Mouse (Mus musculus) kidney, postnatal 25 days (tissue): ENCODE data around the gene Dbnl.
A peak's percentile ranks its signal among the peaks of the same experiment; 100 is the strongest.

ENCODE experiments used
- DNase-seq, 2 experiments: peaks; one replicate each; pipeline ENCODE4 v3.0.0; 2021; ENCODE audit warnings: mixed read lengths in 2 of 2

The Dbnl gene

DNA sequence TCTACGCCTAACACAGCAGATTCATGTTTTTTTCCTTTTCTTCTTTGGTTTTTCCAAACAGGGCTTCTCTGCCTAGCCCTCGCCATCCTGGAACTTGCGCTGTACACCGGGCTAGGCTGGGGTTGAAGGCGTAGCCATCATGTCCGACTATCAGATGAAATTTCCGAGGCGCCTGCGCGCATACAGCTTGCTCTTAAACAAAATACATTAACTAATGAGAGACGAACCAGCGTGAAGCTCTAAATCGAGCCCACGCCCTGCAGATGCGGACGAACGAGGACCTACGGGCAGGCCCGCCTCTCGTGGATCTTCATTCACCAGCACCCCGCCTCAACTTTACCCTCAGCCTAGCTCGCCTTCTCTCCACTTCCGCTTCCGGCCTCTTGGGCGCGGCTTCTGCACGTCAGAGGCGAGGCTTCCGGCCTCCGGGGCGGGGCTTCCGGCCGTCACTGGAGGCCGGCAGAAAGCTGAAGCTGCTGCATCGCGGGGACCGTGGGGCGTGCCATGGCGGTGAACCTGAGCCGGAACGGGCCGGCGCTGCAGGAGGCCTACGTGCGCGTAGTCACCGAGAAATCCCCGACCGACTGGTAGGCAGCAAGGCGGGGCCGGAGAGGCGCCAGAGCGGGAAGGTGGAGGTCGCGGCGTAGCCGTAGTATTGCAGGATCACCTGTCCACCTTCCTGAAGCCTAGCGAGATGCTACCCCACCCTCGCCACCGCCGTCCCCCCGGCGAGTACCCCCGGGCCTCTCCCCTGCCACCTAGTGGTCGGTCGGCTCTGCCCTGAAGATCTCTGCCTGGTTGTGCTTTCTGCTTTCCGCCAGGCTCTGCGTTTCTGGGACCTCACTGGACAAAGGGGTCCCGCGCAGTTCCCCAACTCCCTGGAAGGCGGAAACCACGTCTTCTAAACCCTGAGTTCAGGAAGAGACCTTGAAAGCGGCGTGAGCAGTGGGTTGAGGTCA, at the start of gene Dbnl:
TSS of gene Dbnl (plus strand) at position 433 of the 959 bp plus-strand sequence.
- DNase-seq = peak; percentile 97 to 98

DNA sequence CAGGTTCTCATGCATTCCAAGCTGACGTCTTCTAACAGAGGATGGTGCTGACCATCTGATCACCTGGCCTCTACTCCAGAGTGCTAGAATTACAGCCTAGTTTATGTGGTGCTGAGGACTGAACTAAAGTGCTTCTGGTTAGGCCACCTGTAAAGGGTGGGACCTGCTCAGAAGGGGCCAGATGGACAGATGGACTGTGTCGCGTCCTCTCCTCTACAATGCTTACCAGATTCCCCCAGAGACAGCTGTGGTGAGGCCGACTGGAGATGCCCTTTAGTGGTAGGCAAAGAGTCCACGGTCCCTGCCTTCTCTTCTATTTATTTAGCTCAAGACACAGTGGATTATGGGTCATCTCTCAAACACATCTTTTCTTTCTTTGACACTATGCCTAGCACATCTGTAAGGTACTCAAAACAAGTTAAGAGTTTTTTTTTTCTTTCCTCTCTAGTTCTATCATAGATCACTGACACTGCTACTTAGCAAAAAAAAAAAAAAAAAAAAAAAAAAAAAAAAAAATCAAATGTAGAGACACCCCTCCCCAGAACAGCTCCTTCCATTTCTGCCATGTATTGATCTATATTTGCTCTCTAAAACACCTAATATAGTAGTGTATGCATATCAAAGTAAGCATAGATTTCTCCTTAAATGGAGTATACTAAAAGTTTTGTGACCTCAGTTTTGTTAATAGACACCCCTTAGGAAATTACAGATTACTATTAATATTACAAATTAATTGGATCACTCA, 49.2 kb upstream of the Dbnl start:
- DNase-seq = no peak

DNA sequence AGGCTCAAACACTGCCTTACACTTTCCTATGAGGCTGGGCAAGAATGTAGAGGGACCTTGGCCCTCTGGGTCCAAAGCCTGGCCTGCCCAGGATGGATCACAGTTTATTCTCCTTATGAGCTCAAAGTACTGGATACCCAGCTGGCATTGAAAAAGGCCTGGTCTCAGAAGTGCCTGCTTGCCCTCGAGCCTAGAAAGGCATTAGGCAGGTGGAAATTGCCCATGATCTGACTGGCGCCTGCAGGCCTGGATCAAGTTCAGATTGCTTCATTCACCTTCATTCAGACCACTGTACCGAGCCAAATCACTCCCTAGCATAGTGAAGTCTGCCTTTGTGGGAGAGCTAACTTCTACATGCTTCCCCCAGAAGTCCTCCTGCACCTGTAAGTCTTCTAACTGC, 48.4 kb upstream of the Dbnl start:
- DNase-seq = peak; percentile 60 to 87

DNA sequence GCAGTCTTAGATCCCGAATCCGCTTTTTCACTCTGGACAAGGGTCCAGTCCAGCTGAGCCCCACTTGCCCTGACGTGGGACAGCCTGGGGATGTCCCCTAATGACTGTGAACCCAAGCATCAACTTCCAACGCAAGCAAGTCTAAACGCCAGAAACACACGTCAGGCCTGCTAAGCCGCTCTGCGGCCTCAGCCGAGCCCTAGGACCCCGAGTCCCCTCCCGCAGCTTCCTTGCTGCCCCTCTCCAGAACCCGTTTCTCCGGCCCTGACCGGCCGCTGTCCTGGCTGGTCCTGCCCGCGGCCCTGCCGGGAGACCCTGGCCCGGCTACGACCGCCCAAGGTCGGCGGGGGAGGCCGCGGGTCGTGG, 47.7 kb upstream of the Dbnl start:
- DNase-seq = no peak

DNA sequence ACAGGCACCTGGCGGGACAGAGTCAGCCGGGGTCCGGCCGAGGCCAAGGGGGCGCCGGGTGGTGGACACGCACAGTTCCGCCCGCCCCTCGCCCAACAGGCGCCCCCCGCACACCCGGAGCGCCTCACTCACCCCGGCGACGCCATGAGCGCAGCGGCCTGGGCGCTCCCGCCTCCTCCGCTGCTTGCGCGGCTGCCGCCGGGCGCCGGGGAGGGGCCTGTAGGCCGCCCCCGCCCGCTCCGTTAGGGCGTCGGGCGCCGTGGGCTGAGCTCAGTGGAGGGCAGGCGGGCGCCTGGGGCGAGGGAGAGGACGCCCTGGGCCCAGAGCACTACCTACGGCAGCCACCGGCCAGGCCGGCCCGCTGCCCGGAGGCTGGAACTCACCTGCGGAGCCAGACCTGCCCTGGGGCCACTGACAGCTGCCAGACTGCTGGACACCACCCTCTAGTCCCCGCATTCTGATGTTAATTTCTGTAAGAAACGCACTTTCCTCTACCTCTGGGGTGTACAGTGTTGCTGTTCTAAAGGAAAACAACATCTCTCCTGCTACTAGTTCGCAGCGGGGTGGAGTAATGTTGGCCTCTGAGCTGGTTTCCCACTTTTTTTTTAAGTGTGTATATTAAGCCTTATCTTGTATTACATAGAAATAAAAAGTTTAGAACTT, 47.2 kb upstream of the Dbnl start:
- peak; percentile 82 to 93 for DNase-seq

DNA sequence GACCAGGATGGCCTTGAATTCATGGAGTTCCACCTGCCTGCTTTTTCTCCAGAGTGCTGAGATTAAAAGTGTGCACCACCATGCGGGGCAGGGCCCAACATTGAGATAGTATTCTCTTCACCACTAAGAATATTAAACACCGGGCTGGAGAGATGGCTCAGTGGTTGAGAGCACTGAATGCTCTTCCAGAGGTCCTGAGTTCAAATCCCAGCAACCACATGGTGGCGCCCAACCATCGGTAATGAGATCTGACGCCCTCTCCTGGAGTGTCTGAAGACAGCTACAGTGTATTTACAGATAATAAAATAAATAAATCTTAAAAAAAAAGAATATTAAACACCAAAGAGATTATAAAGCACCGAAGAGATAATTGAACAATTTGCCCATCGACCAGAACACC, 46.2 kb upstream of the Dbnl start:
- DNase-seq = peak in 1 of 2 experiments; percentile 48

DNA sequence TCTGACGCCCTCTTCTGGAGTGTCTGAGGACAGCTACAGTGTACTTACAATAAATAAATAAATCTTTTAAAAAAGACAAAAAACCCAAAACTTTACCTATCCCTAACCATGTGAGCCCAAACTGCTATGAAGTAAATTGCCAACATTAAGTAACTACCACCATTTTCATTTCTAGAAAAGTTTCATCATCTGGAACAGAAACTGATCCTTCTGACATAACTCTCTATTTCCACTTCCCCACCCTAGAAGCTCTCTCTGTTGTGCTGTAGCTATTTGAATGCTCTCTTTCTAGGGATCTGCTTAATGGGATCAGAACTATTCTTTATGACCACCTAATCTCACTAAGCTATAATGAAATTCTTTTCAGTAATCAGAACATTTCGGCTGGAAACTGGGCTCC, 43.3 kb upstream of the Dbnl start:
- DNase-seq = no peak

DNA sequence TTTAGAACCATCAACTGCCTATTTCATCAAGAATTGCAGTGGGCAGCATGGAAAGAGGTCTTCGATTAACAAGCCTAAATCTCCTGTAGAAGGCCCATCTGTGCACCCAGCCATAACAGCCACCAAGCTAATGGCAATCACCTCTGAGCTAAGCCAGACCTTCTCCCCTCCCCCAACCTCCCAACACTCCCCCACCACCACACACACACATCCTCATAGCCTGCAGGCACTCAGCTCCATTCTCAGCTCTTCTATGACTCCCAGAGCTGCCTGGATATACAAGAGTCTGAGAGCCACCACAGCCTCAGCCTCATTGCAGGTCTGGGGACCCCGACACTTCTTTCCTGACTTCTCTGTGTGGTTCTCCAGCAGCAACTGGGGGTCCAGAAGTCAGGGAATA, 34.5 kb upstream of the Dbnl start:
- no peak for DNase-seq

DNA sequence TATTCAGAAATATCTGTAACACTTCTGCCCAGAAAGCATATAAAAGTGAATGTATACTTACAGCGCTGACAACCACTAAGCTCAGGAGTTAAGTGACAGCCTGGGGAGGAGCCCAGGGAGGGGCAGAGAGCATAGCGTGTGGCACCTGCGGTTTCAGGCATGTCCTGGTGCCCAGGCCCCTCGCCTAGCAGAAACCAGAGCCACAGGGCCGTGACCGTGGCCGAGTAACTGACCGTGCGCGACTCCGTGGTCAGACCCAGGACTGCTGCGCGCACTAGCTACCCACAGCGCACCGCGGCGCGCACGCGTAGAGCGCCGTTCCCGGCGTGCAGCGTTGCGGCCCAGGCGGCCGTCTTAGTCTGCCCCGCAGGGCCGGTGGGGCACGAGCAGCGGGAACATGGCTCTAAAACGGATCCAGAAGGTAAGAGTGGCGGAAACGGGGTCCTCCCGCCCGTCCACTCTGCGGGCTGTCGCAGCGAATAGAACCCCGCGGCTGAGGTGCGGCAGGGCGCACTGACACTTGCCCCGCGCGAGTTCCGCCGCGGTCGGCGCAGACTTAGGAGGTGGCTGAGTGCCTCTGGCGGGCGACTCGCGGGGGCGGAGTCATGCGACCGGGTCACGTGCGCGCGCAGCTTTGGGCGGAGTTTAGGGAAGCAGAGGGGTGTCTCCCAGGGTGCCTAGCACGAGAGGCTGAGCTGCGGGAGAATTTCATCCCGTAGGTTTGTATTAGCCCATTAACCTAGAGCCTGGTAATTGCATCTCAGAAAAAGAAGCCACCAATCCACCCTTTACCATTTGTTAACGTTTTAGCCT, 26.3 kb upstream of the Dbnl start, which contains the start of gene Urgcp:
TSS of gene Urgcp (minus strand) at position 557 of the 813 bp plus-strand sequence.
- DNase-seq = peak; percentile 95 to 96

DNA sequence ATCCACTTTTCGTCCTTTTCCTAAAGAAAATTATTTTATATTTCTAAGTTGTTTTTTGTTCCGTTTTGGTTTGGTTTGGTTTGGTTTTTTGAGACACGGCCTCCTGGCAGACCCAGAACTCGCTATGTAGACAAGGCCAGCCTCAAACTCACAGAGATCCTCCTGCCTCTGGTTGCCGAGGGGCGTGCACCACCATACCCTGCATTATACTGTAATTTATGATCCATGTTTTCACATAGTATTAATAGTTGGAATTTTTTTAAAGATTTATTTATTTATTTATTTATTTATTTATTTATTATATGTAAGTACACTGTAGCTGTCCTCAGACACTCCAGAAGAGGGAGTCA, 25.7 kb upstream of the Dbnl start:
- no peak for DNase-seq

DNA sequence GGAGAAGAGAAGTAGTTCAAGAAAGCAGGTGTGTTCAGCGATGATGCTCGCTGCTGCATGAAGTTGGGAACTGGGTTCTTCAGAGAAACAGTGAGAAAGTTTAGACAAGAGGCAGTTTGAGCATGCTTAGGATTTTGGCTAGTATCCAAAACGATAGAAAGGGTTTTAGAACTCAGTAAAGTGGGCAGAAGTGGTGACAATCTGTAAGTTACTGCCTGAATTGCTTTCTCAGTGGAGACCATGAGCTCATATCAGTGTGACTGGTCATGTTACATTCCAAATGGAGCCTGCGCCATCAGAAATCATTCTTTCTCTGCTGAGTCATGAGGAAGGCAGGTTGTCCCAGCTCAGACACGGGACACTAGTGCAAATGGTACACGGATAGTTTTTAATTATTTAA, 22.3 kb upstream of the Dbnl start:
- DNase-seq = no peak

DNA sequence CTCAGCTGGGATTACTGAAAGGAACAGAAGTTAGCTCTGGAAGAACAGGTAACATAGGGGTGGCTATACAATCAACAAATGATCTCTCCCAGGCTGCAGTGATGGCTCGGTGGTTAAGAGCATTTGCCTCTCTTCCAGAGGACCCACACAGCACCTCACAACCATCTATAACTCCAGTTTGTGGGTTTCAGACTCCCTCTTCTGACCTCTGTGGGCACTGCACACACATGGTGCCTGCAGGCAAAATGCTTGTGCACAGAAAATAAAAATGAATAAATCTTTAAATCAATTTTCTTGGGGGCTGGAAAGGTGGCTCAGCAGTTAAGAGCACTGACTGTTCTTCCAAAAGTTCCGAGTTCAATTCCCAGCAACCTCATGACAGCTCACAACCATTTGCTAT, 9.8 kb upstream of the Dbnl start:
- DNase-seq = no peak

DNA sequence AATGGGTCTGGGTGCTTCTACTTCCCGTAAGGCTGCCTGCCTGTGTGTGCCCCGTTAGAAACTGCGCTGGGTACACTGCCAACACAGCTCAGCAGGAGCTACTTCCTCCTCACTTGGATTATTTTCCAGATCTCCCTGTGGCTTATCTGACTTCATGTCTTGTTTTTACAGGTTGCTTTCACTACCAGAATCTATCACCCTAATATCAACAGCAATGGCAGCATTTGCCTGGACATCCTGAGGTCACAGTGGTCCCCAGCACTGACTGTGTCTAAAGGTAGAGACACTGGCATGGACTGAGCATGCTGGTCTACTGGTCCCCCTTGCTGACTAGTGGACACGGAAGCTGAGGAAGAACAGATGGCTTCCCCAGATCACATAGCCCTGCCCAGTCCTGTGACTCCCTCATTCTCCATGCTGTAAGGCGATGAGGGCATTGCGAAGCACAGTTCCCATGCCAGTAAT, 8.2 kb upstream of the Dbnl start:
- DNase-seq = no peak

DNA sequence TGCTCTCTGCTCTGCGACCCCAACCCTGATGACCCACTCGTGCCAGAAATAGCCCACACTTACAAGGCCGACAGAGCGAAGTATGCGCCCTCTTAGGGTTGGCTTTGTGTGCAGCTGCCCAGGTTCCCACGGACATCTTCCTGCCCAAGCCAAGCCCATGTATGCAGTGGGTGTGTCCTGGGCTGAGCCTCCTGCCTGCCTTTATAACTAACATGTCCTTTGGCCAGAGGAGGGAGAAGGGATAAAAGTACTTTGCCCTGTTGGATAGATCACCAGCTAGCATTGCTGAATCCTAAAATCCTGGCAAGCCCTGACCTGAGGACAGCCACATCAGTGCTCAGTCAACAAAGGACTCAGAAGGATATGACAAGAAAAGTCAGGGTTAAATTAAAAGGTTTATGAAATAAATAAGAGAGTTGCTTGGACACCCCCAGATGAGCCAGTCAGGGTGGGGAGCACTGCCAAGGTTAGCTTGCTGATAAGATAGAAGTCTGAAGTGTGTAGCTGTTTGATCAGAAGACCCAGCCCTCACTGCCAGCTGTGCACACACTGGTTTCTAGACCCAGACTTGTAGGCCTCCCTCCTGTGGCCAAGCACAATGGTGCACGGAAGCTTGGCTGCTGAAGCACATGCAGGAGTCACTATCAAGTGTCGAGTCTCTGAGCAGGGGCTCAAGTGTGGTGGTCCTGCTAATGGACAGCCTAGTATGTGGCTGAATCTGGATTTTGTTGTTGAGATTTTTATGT, 5.9 kb upstream of the Dbnl start:
- peak in 1 of 2 experiments; percentile 44 for DNase-seq

DNA sequence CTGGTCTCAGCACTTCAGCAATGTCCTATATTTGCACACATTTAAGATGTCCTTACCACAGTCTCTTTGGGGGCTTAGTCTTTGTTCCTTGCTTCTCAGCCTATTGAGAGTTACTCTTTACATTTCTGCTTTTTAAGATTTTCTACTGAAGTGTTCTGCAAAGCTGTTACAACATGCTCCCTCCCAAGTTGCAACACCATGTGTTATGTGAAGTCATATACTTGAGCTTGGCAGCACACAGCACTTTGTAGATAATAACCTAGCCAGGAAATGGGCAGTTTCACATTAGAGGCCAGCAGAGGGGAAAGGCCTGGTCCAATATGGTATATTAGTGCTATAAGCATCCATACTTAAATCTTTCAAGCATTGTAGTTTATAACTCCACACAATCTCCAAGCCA, 2.6 kb upstream of the Dbnl start:
- DNase-seq = no peak

DNA sequence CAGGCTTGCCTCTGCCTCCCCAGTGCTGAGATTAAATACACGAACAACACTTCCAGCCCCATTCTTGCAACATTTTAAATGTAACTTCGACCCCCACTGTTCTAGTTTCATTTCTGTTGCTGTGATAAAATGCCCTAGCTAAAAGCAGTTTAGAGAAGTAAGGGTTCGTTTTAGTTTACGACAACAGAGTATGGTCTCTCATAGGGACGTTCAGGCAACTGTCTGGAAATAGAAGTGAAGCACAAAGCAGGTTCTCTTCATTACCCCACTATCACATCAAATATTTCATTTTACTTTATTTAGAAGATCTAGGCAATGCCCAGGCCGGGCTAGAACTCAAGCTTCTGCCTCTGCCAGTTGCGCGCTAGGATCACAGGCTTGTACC, 625 bp upstream of the Dbnl start:
- no peak for DNase-seq

DNA sequence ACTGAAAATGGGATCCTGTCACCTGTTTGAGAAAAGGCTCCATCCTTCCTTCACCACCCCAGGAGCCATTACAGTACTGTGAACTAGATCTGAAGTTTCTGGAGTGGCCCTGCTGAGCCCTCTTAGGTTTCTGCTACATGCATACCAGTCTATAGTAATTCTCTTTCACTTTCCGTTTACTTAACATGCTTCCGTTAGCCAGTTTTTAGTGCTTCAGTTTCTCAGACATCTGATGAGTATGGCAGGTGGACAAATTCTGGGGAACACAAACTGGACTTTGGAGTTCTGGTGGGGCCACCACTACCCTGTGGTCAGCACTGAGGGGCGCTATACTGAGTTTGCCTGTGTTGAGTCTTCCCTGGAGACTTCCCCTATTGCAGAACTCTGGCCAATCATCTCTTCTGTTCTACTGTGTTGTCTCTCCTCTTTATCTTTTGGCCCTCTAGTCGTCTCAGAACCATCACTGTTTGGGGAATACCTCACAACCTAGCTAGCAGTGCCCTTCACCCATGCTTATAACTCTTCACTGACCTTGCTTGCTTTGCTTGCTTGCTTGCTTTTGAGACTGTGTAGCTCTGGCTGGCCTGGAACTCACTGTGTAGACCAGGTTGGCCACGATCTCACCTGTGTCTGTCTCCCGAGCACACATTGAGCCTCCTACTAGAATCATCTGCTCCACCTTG, 924 bp downstream of the Dbnl start:
- no peak for DNase-seq

DNA sequence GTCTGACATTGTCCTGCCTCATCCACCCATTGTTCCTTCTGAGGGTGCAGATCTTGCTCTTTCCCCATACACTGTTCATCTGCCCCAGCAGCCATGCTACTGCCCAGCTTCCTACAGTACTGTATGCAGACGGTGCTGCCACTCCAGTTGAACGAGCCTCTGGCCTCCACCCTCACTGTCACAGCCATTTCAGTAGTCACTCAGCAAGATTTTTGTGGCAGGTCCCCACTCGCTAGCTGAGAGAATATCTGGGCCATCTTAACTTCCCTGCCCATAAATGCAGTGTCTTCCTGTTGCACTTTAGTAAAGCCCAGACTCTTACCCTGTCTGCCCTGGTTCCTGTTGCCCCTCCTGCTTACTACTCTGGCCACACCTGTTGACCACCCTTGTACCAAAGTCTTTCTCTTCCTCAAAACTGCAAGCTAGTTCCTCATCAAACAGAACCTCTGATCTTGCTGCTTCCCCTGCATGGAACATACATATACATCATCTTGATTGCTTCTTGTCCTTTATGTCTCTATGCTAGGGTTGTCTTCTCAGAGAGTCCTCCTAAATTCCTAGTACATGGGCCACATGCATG, 1.6 kb downstream of the Dbnl start:
- no peak for DNase-seq

DNA sequence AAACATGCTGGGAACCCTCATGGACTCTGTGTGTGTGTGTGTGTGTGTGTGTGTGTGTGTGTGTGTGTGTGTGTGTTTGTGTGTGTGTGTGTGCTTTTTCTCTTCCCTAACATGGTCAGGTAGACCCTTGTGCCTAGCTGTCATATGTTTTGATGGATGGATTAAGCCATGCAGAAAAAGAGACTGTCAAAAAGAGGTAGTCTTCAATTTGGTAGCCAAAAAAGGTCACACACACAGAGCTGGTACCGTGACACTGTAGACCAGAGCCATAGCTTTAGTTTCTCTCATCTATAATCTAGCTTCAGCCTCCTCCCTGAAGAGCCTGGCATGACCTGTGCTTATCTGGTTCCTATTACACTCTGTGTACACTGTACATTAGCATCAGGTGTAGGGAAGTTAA, 2.1 kb downstream of the Dbnl start:
- no peak for DNase-seq

DNA sequence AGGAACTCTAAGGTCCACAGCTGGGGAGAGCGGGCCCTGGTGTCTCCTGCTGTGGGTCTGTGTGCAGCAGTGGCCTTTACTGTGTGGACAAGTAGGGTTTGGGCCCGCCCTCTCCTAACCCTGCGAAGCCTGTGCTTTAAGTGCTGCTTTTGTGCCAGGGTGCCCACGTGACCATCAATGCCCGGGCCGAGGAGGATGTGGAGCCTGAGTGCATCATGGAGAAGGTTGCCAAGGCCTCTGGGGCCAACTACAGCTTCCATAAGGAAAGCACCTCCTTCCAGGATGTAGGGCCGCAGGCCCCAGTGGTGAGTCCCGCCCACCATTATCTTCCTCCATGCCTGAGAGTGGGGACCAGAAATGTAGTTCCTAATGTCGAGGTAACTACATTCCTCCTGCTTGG, 7.0 kb downstream of the Dbnl start:
- no peak for DNase-seq

DNA sequence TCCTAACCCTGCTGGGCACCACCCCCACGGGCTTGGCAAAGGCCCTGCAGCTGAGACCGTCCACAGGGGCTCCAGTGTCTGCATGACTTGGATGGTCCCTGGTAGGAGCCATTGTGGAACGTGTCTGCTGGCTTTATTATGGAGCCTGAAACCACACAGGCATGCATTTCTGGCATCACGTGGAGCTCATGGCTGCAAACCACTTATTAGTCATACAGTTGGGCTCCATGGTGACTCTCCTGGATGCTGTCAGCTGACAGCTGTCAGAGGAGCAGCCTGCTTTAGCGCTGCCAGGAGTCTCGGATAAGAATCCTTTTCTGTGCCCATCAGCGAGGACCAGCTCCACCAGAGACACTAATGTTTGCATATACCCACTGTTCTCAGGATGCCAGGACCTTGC, 7.4 kb downstream of the Dbnl start:
- no peak for DNase-seq
